Comparison of ENCODE assay signal across 8 mouse cellular contexts in genomic region chr9:74861561-74861980, GRCm38 (mm10). TPM values are rescaled to one million over a fixed set of nuclear protein-coding genes. Genes with fewer than 3 reads are reported as not detected.
DNase-seq lines count a peak whose midpoint lies in the region; ATAC-seq and TF ChIP-seq lines count a peak whose summit lies in the region.

Gene Onecut1, plus strand, starts transcription at chr9:74861921.

- H3K9ac ChIP-seq in forebrain, embryonic 14.5 days (ENCODE audit: low read length) = peak within 1 kb of the TSS; percentile 61
- H3K9ac ChIP-seq in intestine, embryonic 15.5 days = peak within 1 kb of the TSS; percentile 49

- no peaks in the 10 kb centered on the region for H3K36me3 ChIP-seq in kidney, adult 2 months (ENCODE audit: control insufficient read depth, insufficient read depth, low read length)
- no peaks in the 10 kb centered on the region for H3K36me3 ChIP-seq in forebrain, embryonic 14.5 days (ENCODE audit: control insufficient read depth, insufficient read depth, low read length)
- H3K36me3 ChIP-seq in intestine, embryonic 15.5 days = no peaks in the 10 kb centered on the region
- H3K36me3 ChIP-seq in testis, adult 2 months (ENCODE audit: control insufficient read depth, insufficient read depth, low read length) = no peaks in the 10 kb centered on the region

- H3K9me3 ChIP-seq in forebrain, embryonic 14.5 days (replicated peaks; ENCODE audit: control insufficient read depth, low read length) = no peaks in the 10 kb centered on the region
- no peaks in the 10 kb centered on the region for H3K9me3 ChIP-seq in intestine, embryonic 15.5 days

- peaks cover 7% of the 10 kb centered on the region for H3K27me3 ChIP-seq in kidney, adult 2 months (replicated peaks; ENCODE audit: control insufficient read depth, insufficient read depth, low read length)
- peaks cover 99% of the 10 kb centered on the region for H3K27me3 ChIP-seq in forebrain, embryonic 14.5 days (replicated peaks; ENCODE audit: control insufficient read depth, insufficient read depth, low read length)
- H3K27me3 ChIP-seq in intestine, embryonic 15.5 days (replicated peaks) = peaks cover 91% of the 10 kb centered on the region
- H3K27me3 ChIP-seq in testis, adult 2 months (ENCODE audit: control insufficient read depth, insufficient read depth, low read length) = no peaks in the 10 kb centered on the region; the same call in 1 of the 2 replicates

- H3K27ac ChIP-seq in kidney, adult 2 months (ENCODE audit: insufficient read depth, low read depth, low read length) = no peak within 1 kb of the TSS
- no peak within 1 kb of the TSS for H3K27ac ChIP-seq in forebrain, embryonic 14.5 days (ENCODE audit: low read depth, low read length)
- no peak within 1 kb of the TSS for H3K27ac ChIP-seq in intestine, embryonic 15.5 days
- H3K27ac ChIP-seq in testis, adult 2 months (ENCODE audit: control insufficient read depth, insufficient read depth, low read depth, low read length) = no peak within 1 kb of the TSS

- TF ChIP-seq POLR2A in kidney, adult 2 months (IDR thresholded peaks at IDR 0.05; ENCODE audit: low read depth, low read length) = no peak
- TF ChIP-seq POLR2A in testis, adult 2 months (IDR thresholded peaks at IDR 0.05; ENCODE audit: control insufficient read depth, low read depth, low read length) = no peak

- peak; percentile 73 for ATAC-seq in forebrain, embryonic 14.5 days
- peak; percentile 77 for ATAC-seq in intestine, embryonic 15.5 days

- peak within 1 kb of the TSS; percentile 14; the same call in 1 of the 2 replicates for H3K4me3 ChIP-seq in kidney, adult 2 months (ENCODE audit: insufficient read depth, low read depth, low read length)
- peak within 1 kb of the TSS; percentile 44 for H3K4me3 ChIP-seq in forebrain, embryonic 14.5 days (ENCODE audit: low read depth, low read length)
- H3K4me3 ChIP-seq in intestine, embryonic 15.5 days (replicated peaks) = peak within 1 kb of the TSS; percentile 53
- H3K4me3 ChIP-seq in testis, adult 2 months (ENCODE audit: control insufficient read depth, low read depth, low read length) = peak within 1 kb of the TSS; percentile 80

- peak; percentile 52 for DNase-seq in kidney, adult 2 months
- no peak for DNase-seq in kidney, adult 11 months
- peak; percentile 87 for DNase-seq in adrenal gland, adult 2 months
- DNase-seq in forebrain, embryonic 14.5 days (ENCODE audit: low spot score) = peak; percentile 79
- peak; percentile 15 for DNase-seq in lung, postnatal 36 days
- DNase-seq in cerebellum, adult 8-10 months = no peak

- TF ChIP-seq CTCF in kidney, adult 2 months (conservative IDR thresholded peaks at IDR 0.05; ENCODE audit: insufficient read depth, insufficient read length, low read depth, low read length) = no peak
- TF ChIP-seq CTCF in testis, adult 2 months (IDR thresholded peaks at IDR 0.05; ENCODE audit: control insufficient read depth, insufficient read depth, insufficient replicate concordance, low read depth, low read length) = no peak

- peak within 1 kb of the TSS; percentile 94 for H3K4me2 ChIP-seq in forebrain, embryonic 14.5 days (ENCODE audit: low read length)
- peak within 1 kb of the TSS; percentile 96 for H3K4me2 ChIP-seq in intestine, embryonic 15.5 days (replicated peaks)

- H3K4me1 ChIP-seq in kidney, adult 2 months (ENCODE audit: control insufficient read depth, insufficient read depth, low read length) = peaks cover 6% of the 10 kb centered on the region; the same call in 1 of the 2 replicates
- peaks cover 9% of the 10 kb centered on the region for H3K4me1 ChIP-seq in forebrain, embryonic 14.5 days (ENCODE audit: control insufficient read depth, insufficient read depth, low read length)
- peaks cover 28% of the 10 kb centered on the region for H3K4me1 ChIP-seq in intestine, embryonic 15.5 days (replicated peaks)
- H3K4me1 ChIP-seq in testis, adult 2 months (ENCODE audit: control insufficient read depth, insufficient read depth, low read length) = peaks cover 34% of the 10 kb centered on the region

- WGBS in kidney, adult 2 months = under 1% methylated on average over 45 of the region's 45 CpGs
- under 1% methylated on average over 45 of the region's 45 CpGs for WGBS in forebrain, embryonic 14.5 days
- under 1% methylated on average over 45 of the region's 45 CpGs for WGBS in intestine, embryonic 15.5 days

RNA-seq across cellular contexts. Expression of gene Onecut1, which starts in this region (rescaled TPM):
- polyA plus RNA-seq in kidney, adult 2 months (2012; rRNA removed) = not detected in 2 replicates
- under 1 TPM in 1 of 2 experiments, not detected in 1; 0.23 TPM for total RNA-seq in adrenal gland, adult 2 months (2021)
- 0.02 TPM in 1 of 2 replicates, not detected in the other for polyA plus RNA-seq in adrenal gland, adult 2 months (2012; rRNA removed)
- 0.55 and 1.1 TPM in 2 replicates for polyA plus RNA-seq in forebrain, embryonic 14.5 days (2014; fragmentation: Nextera tagmentation; extraction: Ambion mirVana)
- polyA plus RNA-seq in intestine, embryonic 15.5 days (2015; fragmentation: Nextera tagmentation; extraction: Ambion mirVana) = 1.8 and 2.3 TPM in 2 replicates
- 0.12 and 0.18 TPM in 2 replicates for polyA plus RNA-seq in testis, adult 2 months (2012; rRNA removed)

Comparison
In these comparisons a context has a peak if more than half of its experiments do, and no peak if none do; other contexts are left out.
1. Peak in DNase-seq and H3K4me3 ChIP-seq in kidney, adult 2 months; RNA of the gene not detected or under 1 TPM.
2. Peak in DNase-seq in adrenal gland, adult 2 months; RNA of the gene not detected or under 1 TPM.
3. DNase-seq: peak in forebrain, embryonic 14.5 days (single experiment) and lung, postnatal 36 days (single experiment); none in kidney, adult 11 months (single experiment) and cerebellum, adult 8-10 months (single experiment).
4. H3K4me3 ChIP-seq: peak in every context shown above with its lines; median percentile 80 in testis, adult 2 months; 53 in intestine, embryonic 15.5 days; 44 in forebrain, embryonic 14.5 days; 14 in kidney, adult 2 months.